Mouse (Mus musculus) spleen, adult 2 months (tissue): ENCODE measurements around the gene Dnah2.

Experiments
- CTCF ChIP-seq: fragments of 200-500 bp; IDR thresholded peaks from 2 replicates; pipeline ENCODE4 v1.5.1; 2011; ENCODE audit warnings: mild to moderate bottlenecking, inconsistent platforms; ENCODE audit not compliant: insufficient read depth, insufficient read length, insufficient replicate concordance; ENCODE audit errors: extremely low read depth
- POLR2A ChIP-seq: fragments of 200-500 bp; IDR thresholded peaks from 2 replicates; pipeline ENCODE4 v1.6.1; 2011; ENCODE audit warnings: low read depth, low read length, inconsistent platforms

GRCm38 (mm10) chr11:69476802-69477201 lies 72.1 kb downstream of the Dnah2 start:
- TF ChIP-seq POLR2A = no peak
- no peak for TF ChIP-seq CTCF
